Mouse (Mus musculus) liver, embryonic 12.5 days (tissue): Measurements from ENCODE around the gene Slc30a5. TPM values are rescaled to one million over a fixed set of nuclear protein-coding genes. Genes with fewer than 3 reads are reported as not detected.
A peak's percentile ranks its signal among the peaks of the same experiment; 100 is the strongest.

Source experiments
- ATAC-seq: fragments of 200-750 bp; cut with Nextera tagmentation; 2 replicates; pipeline ENCODE4 v1.8.0; 2017; ENCODE audit warnings: moderate number of reproducible peaks, mild to moderate bottlenecking, moderate library complexity
- H3K27ac ChIP-seq: fragments of 300-500 bp; sonication (generic); 2 replicates; pipeline ENCODE4 v1.5.1; 2016; ENCODE audit warnings: mild to moderate bottlenecking
- H3K27me3 ChIP-seq: fragments of 300-500 bp; sonication (generic); replicated peaks from 2 replicates; pipeline ENCODE4 v1.6.1; 2016; ENCODE audit warnings: mild to moderate bottlenecking, moderate library complexity
- H3K36me3 ChIP-seq: fragments of 300-500 bp; sonication (generic); 2 replicates; pipeline ENCODE4 v1.6.1; 2016; ENCODE audit warnings: mild to moderate bottlenecking, moderate library complexity
- H3K4me1 ChIP-seq: fragments of 300-500 bp; sonication (generic); 2 replicates; pipeline ENCODE4 v1.6.1; 2016
- H3K4me2 ChIP-seq: fragments of 300-500 bp; sonication (generic); 2 replicates; pipeline ENCODE4 v1.6.1; 2016; ENCODE audit warnings: mild to moderate bottlenecking, moderate library complexity
- H3K4me3 ChIP-seq: fragments of 300-500 bp; sonication (generic); 2 replicates; pipeline ENCODE4 v1.5.1; 2016; ENCODE audit warnings: mild to moderate bottlenecking, moderate library complexity
- H3K9ac ChIP-seq: fragments of 300-500 bp; sonication (generic); 2 replicates; pipeline ENCODE4 v1.6.1; 2016; ENCODE audit warnings: mild to moderate bottlenecking, moderate library complexity
- H3K9me3 ChIP-seq: fragments of 300-500 bp; sonication (generic); replicated peaks from 2 replicates; pipeline ENCODE4 v1.6.1; 2016; ENCODE audit warnings: mild to moderate bottlenecking, moderate library complexity
- WGBS: fragments of 180-500 bp; shearing (Covaris S2); methylation state at CpG from one replicate; pipeline ENCODE4 v1.1.7; 2016; ENCODE audit not compliant: insufficient replicate concordance; 5-methylcytosine and 5-hydroxymethylcytosine counted together
- polyA plus RNA-seq: library from polyadenylated mRNA; unstranded; fragments of >200 nt; fragmentation: Nextera tagmentation; extraction: Ambion mirVana; gene quantifications from 2 replicates; pipeline ENCODE4 v1.2.1, GENCODE M21; 2016

Gene Slc30a5
- 40.8 and 45.1 TPM in 2 replicates for polyA plus RNA-seq

DNA sequence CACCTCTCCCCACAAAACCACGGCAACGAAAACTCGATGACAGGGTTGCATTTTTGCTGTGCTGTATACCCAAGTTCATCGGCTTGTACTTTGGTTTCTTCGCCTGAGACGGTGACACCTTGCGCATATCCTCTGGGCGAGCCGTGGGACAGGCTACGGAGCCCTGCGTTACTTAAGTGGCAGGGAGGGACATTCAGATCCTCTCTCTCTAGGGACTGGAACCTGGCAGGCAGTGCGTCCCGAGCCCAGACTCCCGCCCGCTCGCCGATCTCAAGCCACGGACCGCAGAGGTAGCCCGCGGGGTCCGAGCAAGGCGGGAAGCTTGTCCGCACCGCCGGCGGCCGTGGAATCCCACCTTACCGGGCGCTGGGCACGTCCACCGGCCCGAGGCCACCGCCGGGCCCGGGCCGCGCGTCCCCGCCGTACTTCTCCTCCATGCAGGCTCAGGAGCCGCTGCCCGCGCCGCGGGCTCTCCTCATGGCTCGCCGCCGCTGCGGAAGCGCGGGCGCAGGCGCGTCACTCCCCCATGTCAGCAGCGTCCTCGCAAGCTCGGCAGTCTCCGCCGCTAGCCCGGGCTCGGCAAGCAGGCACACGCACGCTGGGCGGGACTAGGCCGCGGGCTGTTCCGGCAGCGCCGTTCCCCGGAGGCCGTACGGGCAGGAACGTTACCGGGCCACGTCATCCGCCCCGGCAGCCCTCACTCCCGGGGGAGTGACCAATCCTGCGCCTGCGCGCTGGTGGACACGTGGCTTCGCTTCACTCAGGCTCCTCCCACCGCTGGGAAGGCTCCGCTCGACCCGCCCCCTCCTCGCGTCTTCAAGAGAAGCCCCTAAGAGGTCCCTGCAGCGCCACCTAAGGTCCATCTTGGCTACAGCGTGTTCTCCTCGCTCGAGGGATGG is at the start of gene Slc30a5:
TSS of gene Slc30a5 (minus strand) at position 687 of the 899 bp plus-strand sequence.
- H3K27ac ChIP-seq: peak within 1 kb of the TSS; percentile 97
- H3K4me1 ChIP-seq: peaks cover 27% of the 10 kb centered on the region
- no peaks in the 10 kb centered on the region for H3K9me3 ChIP-seq
- H3K27me3 ChIP-seq: peaks cover 8% of the 10 kb centered on the region; the same call in 1 of the 2 replicates
- H3K9ac ChIP-seq: peak within 1 kb of the TSS; percentile 97
- H3K4me3 ChIP-seq: peak within 1 kb of the TSS; percentile 99
- peak within 1 kb of the TSS; percentile 82 for H3K4me2 ChIP-seq
- peak; percentile 98 for ATAC-seq
- WGBS: under 1% methylated on average over 94 of the region's 94 CpGs
- H3K36me3 ChIP-seq: peaks cover 10% of the 10 kb centered on the region

DNA sequence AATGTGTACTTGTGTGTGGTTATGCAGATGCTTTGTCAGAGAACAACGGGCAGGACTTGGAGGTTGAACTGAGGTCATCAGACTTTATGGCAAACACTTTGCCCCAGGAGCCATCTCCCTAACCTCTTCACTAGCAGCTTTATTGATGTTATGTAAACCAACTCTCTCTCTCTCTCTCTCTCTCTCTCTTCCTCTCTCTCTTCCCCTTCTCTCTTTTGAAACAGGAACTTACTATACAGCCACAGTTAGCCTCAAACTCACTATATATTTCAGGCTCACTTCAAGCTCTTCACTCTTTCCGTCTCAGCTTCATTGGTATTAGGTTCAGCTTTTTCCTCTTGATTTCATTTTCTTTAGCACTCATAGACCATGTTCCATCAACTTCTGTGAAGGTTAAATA is 48.7 kb upstream of the Slc30a5 start:
- Histone ChIP-seq H3K36me3 (no peaks in the 10 kb centered on the region), H3K4me1 (peaks cover 7% of the 10 kb centered on the region; the same call in 1 of the 2 replicates), H3K4me3 (no peak overlapping the region), H3K27me3 (no peaks in the 10 kb centered on the region), H3K9ac (no peak overlapping the region), H3K4me2 (no peak overlapping the region), H3K27ac (no peak overlapping the region), H3K9me3 (no peaks in the 10 kb centered on the region)
- 66% methylated on average over 2 of the region's 2 CpGs for WGBS
- ATAC-seq: no peak

- Histone ChIP-seq H3K4me3 (no peak overlapping the region), H3K9ac (no peak overlapping the region), H3K4me1 (peaks cover 15% of the 10 kb centered on the region), H3K27me3 (no peaks in the 10 kb centered on the region), H3K4me2 (no peak overlapping the region), H3K36me3 (no peaks in the 10 kb centered on the region), H3K27ac (no peak overlapping the region), H3K9me3 (no peaks in the 10 kb centered on the region)
- 68% methylated on average over 3 of the region's 3 CpGs for WGBS
- no peak for ATAC-seq
These were observed 46.6 kb upstream of the Slc30a5 start for GRCm38 (mm10) chr13:100879806-100880205.

DNA sequence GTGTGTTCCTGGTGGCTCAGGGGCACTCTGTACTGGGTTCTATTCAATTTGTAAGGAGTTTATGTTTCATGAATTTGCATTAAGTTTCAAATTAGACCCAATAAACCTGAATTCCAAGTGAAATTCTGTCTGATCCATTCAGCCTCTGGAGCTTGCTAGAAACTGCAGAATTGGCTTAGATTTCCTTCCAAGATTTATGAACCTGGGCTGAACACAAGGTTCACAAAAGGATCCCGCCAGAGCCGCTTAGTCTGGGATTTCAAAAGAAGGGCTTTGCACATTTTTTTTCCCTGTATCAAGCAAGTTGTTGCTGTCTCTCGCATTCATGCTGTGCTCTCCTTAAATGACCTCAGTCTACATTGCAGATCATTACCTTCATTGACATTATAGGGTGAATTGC is 46.1 kb upstream of the Slc30a5 start:
- Histone ChIP-seq H3K4me2 (no peak overlapping the region), H3K9me3 (no peaks in the 10 kb centered on the region), H3K36me3 (no peaks in the 10 kb centered on the region), H3K27me3 (no peaks in the 10 kb centered on the region), H3K4me3 (no peak overlapping the region), H3K27ac (no peak overlapping the region), H3K4me1 (peaks cover 19% of the 10 kb centered on the region), H3K9ac (no peak overlapping the region)
- WGBS: 76% methylated on average over 3 of the region's 3 CpGs
- no peak for ATAC-seq

GRCm38 (mm10) chr13:100878264-100878663 is 45.0 kb upstream of the Slc30a5 start:
- 72% methylated on average over 3 of the region's 3 CpGs for WGBS
- Histone ChIP-seq H3K9me3 (no peaks in the 10 kb centered on the region), H3K4me1 (peaks cover 21% of the 10 kb centered on the region), H3K27me3 (no peaks in the 10 kb centered on the region), H3K4me3 (no peak overlapping the region), H3K27ac (no peak overlapping the region), H3K9ac (no peak overlapping the region), H3K36me3 (no peaks in the 10 kb centered on the region), H3K4me2 (no peak overlapping the region)
- ATAC-seq: no peak

- ATAC-seq: no peak
- no peak overlapping the region for H3K4me3 ChIP-seq
- 78% methylated on average over 3 of the region's 3 CpGs for WGBS
- H3K36me3 ChIP-seq: no peaks in the 10 kb centered on the region
- no peak overlapping the region for H3K4me2 ChIP-seq
- no peak overlapping the region for H3K9ac ChIP-seq
- no peaks in the 10 kb centered on the region for H3K9me3 ChIP-seq
- H3K27me3 ChIP-seq: no peaks in the 10 kb centered on the region
- peaks cover 24% of the 10 kb centered on the region for H3K4me1 ChIP-seq
- H3K27ac ChIP-seq: no peak overlapping the region
These were observed 44.5 kb upstream of the Slc30a5 start for GRCm38 (mm10) chr13:100877703-100878102.

DNA sequence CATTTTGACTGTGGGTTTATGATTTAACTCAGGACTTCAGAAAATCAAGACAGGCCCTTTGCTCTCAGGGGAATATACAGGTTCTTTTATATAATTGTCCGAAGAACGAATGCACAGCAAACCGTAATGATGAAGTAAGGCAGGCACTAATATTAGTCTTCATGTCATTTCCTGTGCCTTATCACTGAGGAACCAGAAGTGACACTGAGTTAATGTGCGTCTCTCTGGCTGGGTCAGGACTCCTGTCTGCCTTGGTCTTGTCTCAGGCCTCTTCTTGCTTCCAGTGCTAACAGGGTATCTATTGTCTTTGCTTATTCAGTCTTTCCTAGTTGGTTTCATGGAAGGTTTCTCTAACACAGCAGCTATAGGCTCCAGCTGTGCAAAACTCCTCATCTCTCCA is 41.9 kb upstream of the Slc30a5 start:
- peak; percentile 82 for ATAC-seq
- no peaks in the 10 kb centered on the region for H3K27me3 ChIP-seq
- no peaks in the 10 kb centered on the region for H3K9me3 ChIP-seq
- WGBS: 10% methylated on average over 4 of the region's 4 CpGs
- peaks cover 30% of the 10 kb centered on the region for H3K4me1 ChIP-seq
- H3K4me3 ChIP-seq: no peak overlapping the region
- H3K4me2 ChIP-seq: peak overlapping the region; percentile 17; the same call in 1 of the 2 replicates
- peak overlapping the region; percentile 60 for H3K27ac ChIP-seq
- H3K36me3 ChIP-seq: no peaks in the 10 kb centered on the region
- no peak overlapping the region for H3K9ac ChIP-seq

GRCm38 (mm10) chr13:100874588-100874987 is 41.4 kb upstream of the Slc30a5 start:
- 75% methylated on average over 3 of the region's 3 CpGs for WGBS
- ATAC-seq: no peak

DNA sequence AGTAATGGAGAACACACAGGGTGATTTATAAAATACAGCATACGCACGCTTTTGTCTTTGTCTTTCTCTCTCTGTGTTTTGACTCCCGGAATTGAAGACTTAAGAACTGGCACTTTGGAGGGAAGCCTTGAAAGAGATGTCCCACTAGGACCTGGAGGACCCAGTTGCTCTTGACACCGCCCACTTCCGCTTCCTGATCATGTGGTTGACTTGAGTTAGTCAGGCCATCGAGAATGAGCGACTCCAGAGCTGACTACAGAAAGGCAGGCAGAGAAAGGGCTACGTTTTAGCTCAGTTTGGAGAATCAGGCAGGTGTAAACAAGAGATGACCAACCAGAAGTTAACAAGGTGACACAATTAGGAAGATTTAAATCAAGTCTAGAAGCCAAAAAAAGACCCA is 40.3 kb upstream of the Slc30a5 start:
- Histone ChIP-seq H3K27me3 (no peaks in the 10 kb centered on the region), H3K4me3 (no peak overlapping the region), H3K36me3 (no peaks in the 10 kb centered on the region), H3K9me3 (no peaks in the 10 kb centered on the region), H3K4me1 (peaks cover 32% of the 10 kb centered on the region), H3K27ac (no peak overlapping the region), H3K4me2 (no peak overlapping the region), H3K9ac (no peak overlapping the region)
- ATAC-seq: no peak
- 60% methylated on average over 8 of the region's 8 CpGs for WGBS

More at GRCm38 (mm10) chr13:100874588-100874987, 41.4 kb upstream of the Slc30a5 start:
- H3K4me1 ChIP-seq: peaks cover 30% of the 10 kb centered on the region
- H3K36me3 ChIP-seq: no peaks in the 10 kb centered on the region
- H3K9me3 ChIP-seq: no peaks in the 10 kb centered on the region
- H3K27me3 ChIP-seq: no peaks in the 10 kb centered on the region
- H3K27ac ChIP-seq: peak overlapping the region; percentile 60
- no peak overlapping the region for H3K9ac ChIP-seq
- no peak overlapping the region for H3K4me3 ChIP-seq
- peak overlapping the region; percentile 17; the same call in 1 of the 2 replicates for H3K4me2 ChIP-seq

DNA sequence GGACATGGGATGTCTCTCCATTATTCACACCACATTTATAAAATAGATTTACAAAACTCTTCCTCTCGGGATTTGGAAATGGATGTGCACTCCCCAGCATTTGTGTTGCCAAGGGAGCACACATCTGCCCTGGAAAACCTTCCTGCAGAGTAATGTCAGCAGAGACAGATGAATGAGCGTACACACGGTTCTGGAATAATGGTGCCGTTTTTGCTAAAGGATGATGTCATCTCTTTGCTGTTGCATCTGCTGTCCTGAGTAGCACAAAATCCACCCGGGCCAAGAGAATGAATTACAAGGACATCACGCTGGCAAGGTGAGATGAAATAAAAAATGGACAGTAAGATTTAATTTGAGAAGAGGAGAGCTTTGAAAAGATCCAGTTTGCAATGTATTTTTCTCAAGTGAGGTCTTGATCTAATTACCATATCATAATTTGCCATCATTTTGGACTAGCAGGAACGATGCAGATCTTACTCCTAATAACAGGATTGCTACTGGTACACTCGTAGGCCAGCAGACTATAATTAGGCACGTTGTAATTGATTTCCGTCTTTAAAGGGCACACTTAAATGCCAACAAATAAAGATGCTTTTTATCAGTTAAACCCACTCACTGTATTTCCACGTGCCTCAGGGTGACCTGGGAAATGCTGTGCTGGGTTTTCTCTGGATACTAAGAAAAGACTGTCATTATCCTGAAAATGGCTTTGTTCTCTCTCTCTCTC is 38.4 kb upstream of the Slc30a5 start:
- H3K4me1 ChIP-seq: peaks cover 51% of the 10 kb centered on the region
- no peak overlapping the region for H3K9ac ChIP-seq
- H3K4me3 ChIP-seq: no peak overlapping the region
- ATAC-seq: no peak
- no peaks in the 10 kb centered on the region for H3K36me3 ChIP-seq
- no peak overlapping the region for H3K27ac ChIP-seq
- 69% methylated on average over 11 of the region's 11 CpGs for WGBS
- no peak overlapping the region for H3K4me2 ChIP-seq
- no peaks in the 10 kb centered on the region for H3K27me3 ChIP-seq
- H3K9me3 ChIP-seq: no peaks in the 10 kb centered on the region

- ATAC-seq: no peak
- Histone ChIP-seq H3K4me1 (peaks cover 62% of the 10 kb centered on the region), H3K4me2 (no peak overlapping the region), H3K4me3 (no peak overlapping the region), H3K36me3 (no peaks in the 10 kb centered on the region), H3K9me3 (no peaks in the 10 kb centered on the region), H3K27me3 (no peaks in the 10 kb centered on the region), H3K9ac (no peak overlapping the region), H3K27ac (no peak overlapping the region)
- 71% methylated on average over 4 of the region's 4 CpGs for WGBS
These were observed 36.6 kb upstream of the Slc30a5 start for GRCm38 (mm10) chr13:100869813-100870212.

DNA sequence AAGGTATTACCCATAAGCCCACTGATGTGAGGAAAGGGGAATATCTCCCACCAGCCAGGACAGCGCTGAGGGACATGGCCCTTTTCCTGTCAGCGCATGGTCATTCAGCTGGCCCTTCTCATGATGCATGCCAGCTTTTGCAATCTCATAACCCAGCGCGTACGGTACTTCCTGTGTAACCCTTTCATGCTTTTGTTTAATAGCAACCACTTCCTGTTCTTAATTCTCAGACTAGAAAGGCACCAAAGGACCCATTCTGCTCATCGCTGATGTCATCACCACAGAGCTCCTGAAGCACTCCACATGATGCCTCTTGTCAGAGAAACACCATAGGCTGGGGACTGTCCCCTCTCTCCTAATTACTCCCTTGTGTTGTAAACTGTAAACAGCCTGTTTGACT is 33.1 kb upstream of the Slc30a5 start:
- Histone ChIP-seq H3K27me3 (no peaks in the 10 kb centered on the region), H3K4me3 (no peak overlapping the region), H3K27ac (peak overlapping the region; percentile 86), H3K4me1 (peaks cover 69% of the 10 kb centered on the region), H3K9ac (peak overlapping the region; percentile 36), H3K36me3 (no peaks in the 10 kb centered on the region), H3K4me2 (peak overlapping the region; percentile 40), H3K9me3 (no peaks in the 10 kb centered on the region)
- WGBS: 25% methylated on average over 6 of the region's 6 CpGs
- 0 out of 2 replicates have a peak, but pooled peaks have one; percentile 8 for ATAC-seq
